8 mouse cellular contexts compared by ENCODE assay signal in the genomic region with DNA sequence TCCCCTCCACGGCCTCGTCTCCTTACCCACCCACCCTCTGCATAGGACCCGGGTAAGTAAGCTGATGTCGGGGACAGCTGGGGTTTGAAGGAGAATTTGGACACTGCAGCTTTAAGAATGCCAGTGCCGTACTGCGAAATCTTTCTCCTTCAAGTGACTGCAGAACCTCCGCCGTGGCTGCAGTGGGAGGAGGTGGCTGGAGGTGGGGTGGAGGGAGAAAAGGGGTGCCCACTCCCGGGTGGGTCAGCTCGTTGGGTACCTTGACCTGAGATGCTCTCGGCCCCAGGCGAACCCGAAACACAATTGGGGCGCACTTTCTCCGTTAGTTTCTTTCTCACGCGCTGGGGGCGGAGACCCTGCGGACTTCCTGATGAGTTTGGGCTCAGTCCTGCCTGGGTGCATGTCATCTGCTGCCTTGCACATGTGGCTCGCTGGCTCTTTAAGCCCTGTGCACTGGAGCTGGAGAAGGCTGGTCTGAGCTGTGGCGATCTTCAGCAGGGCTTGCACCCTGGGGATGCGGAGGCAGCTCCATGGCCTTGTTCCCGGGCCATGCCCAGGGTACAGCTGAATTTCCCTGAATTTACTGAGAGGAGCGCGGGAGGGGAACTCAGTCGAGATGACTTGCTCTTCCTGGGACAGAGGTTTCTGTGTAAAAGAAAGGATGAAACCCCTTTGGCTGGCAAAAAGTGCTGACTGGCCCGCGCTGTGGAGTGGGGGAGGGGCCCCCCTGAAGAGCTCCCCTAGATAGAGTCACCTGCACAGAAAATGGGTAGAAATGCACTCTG. TPM values are rescaled to one million over a fixed set of nuclear protein-coding genes. Genes with fewer than 3 reads are reported as not detected.
DNase-seq lines count a peak whose midpoint lies in the region; ATAC-seq and TF ChIP-seq lines count a peak whose summit lies in the region.

No protein-coding gene starts in this region.

- peak in 1 of 2 experiments; percentile 38 for DNase-seq in left cerebral cortex, adult 2 months (ENCODE audit: extremely low spot score in 1 of 2, low spot score in 2 of 2)
- DNase-seq in left cerebral cortex, postnatal 10 days (ENCODE audit: extremely low spot score in 1 of 2, low spot score in 2 of 2), result no peak
- peak; percentile 32 for DNase-seq in adipocyte (ENCODE audit: low spot score)
- peak; percentile 33 for DNase-seq in lung, postnatal 10 days
- peak; percentile 29 for DNase-seq in skeletal muscle tissue, adult 2 months (ENCODE audit: low read depth, low spot score)
- no peak for DNase-seq in spleen, adult 12 weeks (ENCODE audit: low spot score)

- H3K4me1 ChIP-seq in embryonic facial prominence, embryonic 13.5 days, result peaks cover 35% of the 10 kb centered on the region

- ATAC-seq in embryonic facial prominence, embryonic 13.5 days (ENCODE audit: insufficient number of reproducible peaks, insufficient read depth, low FRiP score, low TSS enrichment, low read depth), result no peak
- ATAC-seq in inflammation-experienced regulatory T-cells, adult 6 months, result peak; percentile 67

- H3K27ac ChIP-seq in left cerebral cortex, adult 2 months, result peak overlapping the region; percentile 83
- H3K27ac ChIP-seq in embryonic facial prominence, embryonic 13.5 days, result no peak overlapping the region

- peak overlapping the region; percentile 64 for H3K4me3 ChIP-seq in left cerebral cortex, adult 2 months
- H3K4me3 ChIP-seq in embryonic facial prominence, embryonic 13.5 days, result peak overlapping the region; percentile 53

- intact Hi-C loops in left cerebral cortex, adult 2 months (cut with DNase I), result loop anchor here (1.0 to 10.0 kb wide), 3 partner anchors 53 to 194 kb away; no protein-coding TSS in a partner anchor
- intact Hi-C loops in left cerebral cortex, postnatal 10 days (cut with DNase I), result loop anchor here (10.0 kb wide), 1 partner anchor 204 kb away; the partner anchor contains the start of gene Eno1

- H3K27me3 ChIP-seq in embryonic facial prominence, embryonic 13.5 days, result peaks cover 83% of the 10 kb centered on the region

- H3K9ac ChIP-seq in embryonic facial prominence, embryonic 13.5 days, result peak overlapping the region; percentile 65

- no peaks in the 10 kb centered on the region for H3K36me3 ChIP-seq in embryonic facial prominence, embryonic 13.5 days

- WGBS in embryonic facial prominence, embryonic 13.5 days, result under 1% methylated on average over 28 of the region's 28 CpGs

- no peak for TF ChIP-seq CTCF in left cerebral cortex, adult 2 months (IDR thresholded peaks at IDR 0.05)

- H3K9me3 ChIP-seq in embryonic facial prominence, embryonic 13.5 days, result no peaks in the 10 kb centered on the region

- H3K4me2 ChIP-seq in embryonic facial prominence, embryonic 13.5 days, result peak overlapping the region; percentile 96

RNA-seq across cellular contexts. Expression of gene H6pd, which starts 21.8 kb away (rescaled TPM):
- total RNA-seq in left cerebral cortex, adult 2 months (2021), result 10 to 100 TPM; 11.6 to 16.0 TPM
- 10 to 100 TPM; 13.7 to 17.0 TPM for total RNA-seq in left cerebral cortex, postnatal 10 days (2021)
- 7.0 and 8.0 TPM in 2 replicates for polyA plus RNA-seq in embryonic facial prominence, embryonic 13.5 days (2015; fragmentation: Nextera tagmentation; extraction: Ambion mirVana)
- polyA plus RNA-seq in inflammation-experienced regulatory T-cells, adult 6 months (2017; shearing (Covaris generic)), result 1 to 10 TPM; 4.1 to 5.9 (median 5.0) TPM

RNA-seq across cellular contexts. Expression of gene Gpr157, which starts 56.5 kb away (rescaled TPM):
- 1 to 10 TPM; 1.5 TPM for total RNA-seq in left cerebral cortex, adult 2 months (2021)
- 1 to 10 TPM in 1 of 2 experiments, under 1 TPM in 1; 0.94 to 1.1 TPM for total RNA-seq in left cerebral cortex, postnatal 10 days (2021)
- 1.3 and 1.5 TPM in 2 replicates for polyA plus RNA-seq in embryonic facial prominence, embryonic 13.5 days (2015; fragmentation: Nextera tagmentation; extraction: Ambion mirVana)
- polyA plus RNA-seq in inflammation-experienced regulatory T-cells, adult 6 months (2017; shearing (Covaris generic)), result under 1 TPM; 0.16 to 0.36 (median 0.33) TPM

Comparison
In these comparisons a context has a peak if more than half of its experiments do, and no peak if none do; other contexts are left out.
1. DNase-seq: peak in adipocyte (single experiment), lung, postnatal 10 days (single experiment) and skeletal muscle tissue, adult 2 months (single experiment); none in left cerebral cortex, postnatal 10 days (0 of 2) and spleen, adult 12 weeks (single experiment).